Mouse (Mus musculus) thymus, postnatal 36 days (tissue): ENCODE data around the gene Cdkn1c.

Experiments
- DNase-seq, 2 experiments: peaks; one replicate each; pipeline ENCODE4 v3.0.0; 2022; ENCODE audit warnings: mixed read lengths in 2 of 2

Cdkn1c gene

DNA sequence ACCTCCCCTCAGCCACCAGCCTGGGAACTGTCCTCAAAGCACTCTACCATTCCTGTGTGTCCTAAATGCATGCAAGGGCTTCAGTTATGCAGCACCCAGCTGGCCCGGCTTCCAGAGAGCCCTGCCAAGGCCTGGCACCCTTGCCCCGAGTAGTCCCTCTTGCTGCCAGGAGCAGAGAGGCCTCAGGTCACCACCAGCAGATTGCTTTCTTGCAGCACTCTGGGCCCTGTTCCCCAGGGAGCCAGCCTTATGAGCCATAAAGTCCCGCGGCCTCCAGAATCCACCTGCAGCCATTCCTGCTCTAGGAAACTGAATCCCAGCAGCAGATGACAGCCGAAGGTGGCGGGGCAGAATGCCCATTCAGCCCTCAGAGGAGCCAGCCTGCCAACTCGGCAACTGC is 27.5 kb downstream of the Cdkn1c start:
- DNase-seq, result no peak

DNA sequence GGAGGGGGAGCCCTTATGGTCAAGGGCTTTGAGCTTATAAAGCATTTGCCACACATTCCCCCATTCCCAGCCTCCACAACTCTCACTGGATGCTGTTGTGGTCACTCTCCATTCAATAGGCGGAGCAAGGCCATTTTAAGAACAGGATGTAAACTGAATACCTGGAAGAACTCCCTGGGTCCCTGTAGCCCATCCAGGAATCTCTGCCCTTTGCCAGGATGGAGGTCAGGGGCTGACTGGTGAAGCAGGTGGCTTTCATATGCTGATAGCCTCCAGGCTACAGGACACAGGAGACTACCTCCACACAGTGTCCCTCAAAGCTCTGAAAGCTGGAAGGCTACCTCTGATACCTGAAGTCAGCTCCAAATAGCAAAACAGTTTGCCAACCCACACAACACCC is 28.2 kb downstream of the Cdkn1c start:
- DNase-seq, result no peak

DNA sequence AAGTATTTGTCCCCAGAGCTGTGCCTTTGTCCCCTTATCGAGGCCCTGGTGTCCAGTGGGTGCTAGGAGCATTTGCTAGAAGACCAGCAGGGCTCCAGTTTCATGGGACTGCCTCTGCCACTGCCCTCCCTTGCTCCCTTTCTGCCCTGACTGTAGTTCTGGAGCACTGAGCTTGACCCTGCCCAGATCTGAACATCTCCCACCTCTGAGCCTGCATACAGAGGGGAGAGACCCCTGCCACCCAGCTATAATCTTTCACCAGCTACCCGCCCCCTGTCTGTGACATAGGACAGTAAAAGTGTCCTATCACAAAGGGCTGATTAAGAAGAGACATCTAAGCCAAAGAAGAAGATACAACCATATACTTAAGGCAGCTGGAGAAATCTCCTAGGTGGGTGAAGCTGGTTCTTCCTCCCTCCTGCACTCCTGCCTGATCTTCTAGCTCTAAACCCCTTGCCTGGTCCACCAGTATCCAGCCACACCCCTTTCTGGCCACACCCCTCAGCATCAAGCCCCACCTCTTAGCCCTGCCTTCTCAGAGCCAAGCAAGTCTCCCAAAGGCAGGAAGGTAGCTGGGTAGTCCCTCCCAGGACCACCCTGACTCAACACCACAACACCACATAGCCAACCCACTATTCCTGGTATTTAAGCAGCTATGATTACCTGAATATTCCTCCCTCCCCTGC is 31.9 kb downstream of the Cdkn1c start:
- DNase-seq, result no peak

DNA sequence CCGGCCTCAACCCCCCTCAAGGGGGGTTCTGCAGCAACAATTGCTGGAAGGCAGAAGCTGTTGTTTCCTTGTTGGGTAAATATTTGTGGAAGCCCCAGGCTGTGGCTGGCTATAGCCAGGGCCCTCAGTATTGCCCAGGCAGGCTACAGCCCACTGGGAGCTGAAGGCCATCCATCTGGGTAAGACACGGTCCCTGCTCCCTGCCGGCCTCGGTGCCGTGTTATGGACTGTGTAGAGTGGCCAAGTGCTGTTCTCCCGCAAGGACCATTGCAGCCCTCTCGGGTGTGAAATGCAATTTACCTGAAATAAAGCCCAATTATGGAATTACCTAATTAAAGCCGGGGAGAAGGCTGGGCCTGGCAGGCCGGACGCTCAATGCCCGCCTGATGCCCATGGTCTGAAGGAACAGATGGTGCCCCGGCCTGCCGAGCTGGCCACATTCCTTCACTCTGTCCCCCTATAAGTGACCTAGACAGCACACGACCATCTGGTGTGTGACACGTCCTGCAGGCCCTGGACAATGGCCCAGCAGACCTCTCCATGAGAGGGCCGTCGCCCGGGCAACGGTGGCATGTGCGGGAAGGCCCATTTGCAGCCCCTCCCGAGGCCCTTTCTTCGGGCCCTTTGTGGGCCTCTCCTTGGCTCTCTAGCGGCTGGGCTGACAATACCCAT is 32.6 kb downstream of the Cdkn1c start:
- DNase-seq, result no peak

DNA sequence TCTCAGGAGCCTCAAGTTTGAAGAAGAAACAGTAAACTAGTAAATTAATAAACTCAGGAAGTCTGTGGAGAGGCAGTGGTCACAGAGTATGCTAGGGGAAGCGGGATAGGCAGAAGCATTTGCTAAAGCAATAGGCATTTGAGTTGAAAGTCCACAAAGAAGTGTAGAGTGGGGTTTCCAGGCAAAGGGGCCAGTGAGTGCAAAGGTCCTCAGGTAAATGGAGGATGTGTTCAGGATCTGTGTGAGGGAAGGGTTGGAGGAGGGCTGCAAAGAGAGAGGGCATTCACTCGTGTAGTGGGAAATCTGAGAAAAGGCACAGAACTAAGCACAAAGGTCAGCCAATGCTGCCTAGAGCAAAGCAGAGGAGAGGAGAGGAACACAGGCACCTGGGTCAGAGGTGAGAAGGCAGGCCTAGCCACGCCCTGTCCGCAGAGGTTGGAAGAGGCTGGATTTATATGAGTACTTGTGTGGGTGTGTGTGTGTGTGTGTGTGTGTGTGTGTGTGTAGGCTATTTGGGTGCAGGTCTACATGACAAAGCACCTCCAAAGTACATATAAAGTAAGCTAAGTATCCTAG is 41.2 kb downstream of the Cdkn1c start:
- no peak for DNase-seq

DNA sequence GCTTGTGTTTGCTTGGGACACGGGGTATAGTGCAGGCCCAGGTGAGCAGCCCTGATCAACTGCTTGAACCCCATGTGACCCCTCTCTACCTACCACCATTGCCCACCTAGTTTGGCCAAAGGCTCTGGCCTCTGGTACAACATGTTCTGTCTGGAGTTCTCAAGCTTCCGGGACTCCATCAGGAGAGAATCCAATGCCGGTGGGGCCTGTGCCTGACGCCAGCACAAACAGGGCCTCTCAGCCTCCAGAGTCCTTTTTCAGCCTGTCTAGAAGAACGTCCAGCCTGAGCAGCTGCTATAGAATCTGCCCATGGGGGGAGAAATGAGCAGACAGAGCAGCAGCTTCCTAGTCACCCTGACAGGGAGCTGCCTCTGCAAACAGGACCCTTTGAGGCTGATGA is 43.0 kb downstream of the Cdkn1c start:
- DNase-seq, result no peak

DNA sequence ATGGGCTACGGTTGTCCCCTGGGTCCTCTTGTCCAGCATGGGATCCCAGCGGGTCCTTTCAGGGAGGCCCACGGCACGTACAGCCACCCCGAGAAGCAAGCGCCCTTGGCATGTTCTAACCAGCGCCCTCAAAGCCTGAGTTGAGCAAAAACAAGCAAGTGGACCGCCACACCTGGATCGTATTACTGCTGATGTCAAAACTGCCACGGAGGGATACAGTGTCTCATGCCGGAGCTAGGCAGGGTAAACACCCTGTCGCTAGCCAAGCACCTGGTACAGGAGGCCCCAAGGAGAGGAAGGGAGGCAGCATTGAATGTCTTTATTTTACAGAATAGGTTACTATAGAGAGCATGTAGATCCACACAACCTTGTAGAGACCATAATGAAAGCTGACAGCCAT is 44.4 kb downstream of the Cdkn1c start:
- DNase-seq, result no peak

DNA sequence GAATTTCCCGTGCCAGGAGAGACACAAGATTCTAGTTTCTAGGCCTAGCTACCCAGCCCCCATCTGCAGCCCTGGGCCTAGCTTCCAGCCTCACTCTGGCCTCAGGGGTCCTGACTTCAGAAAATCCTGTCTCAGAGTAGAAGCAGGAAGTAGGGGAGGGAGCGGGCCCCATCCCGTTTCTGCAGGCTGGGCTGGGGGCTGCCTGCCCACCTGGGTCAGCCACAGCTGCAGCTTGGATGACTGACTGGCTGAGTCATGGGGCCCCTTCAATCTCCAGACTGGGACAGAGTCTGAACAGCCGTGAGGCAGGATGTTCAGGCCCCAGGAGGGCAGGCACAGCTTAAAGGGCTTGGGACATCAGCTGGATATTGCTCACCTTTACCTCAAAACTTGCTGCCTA is 45.8 kb downstream of the Cdkn1c start:
- peak; percentile 29 to 68 for DNase-seq

DNA sequence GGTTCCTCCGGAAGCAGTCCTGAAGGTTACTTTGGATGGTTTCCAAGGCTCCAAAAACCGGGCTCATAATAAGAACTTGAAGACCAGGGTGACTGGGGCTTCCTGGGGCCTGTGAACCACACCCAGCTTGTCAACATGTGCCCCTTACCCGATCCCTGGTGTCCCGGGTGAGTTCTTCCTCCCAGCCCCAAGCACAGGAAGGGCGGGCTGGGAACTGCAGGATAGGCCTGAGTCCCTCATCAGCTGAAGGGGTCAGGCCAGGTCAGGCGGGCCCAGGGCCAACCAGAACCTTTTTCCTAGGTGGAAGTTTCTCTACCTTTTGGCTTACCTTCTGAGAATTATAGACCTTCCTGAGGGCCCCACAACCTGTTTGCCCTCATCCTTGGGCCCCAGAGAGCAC is 48.2 kb downstream of the Cdkn1c start:
- DNase-seq, result no peak

DNA sequence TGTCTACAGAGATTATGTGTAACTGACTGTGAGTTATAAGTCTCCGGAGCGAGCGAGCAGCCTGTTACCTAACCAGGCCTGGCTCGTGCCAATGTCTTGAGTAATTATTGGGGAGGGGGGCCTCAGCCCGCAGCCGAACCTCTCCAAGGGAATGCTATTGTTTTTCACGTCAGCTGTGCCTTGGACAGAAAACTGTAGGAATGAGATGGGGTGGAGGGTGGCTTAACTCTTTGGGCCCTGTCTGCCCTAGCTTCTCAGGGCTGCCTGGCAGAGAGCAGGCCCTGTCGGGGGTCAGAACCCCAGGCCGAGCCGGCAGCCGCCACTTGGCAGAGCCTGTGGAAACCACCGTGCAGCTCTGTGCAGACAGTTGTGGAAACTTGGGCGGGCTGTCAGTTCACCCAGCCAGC is 52.2 kb downstream of the Cdkn1c start:
- no peak for DNase-seq
